Mouse (Mus musculus) MEL (cell line): ENCODE measurements around the gene 2310003L06Rik. TPM values are rescaled to one million over a fixed set of nuclear protein-coding genes. Genes with fewer than 3 reads are reported as not detected.

Experiments
- DNase-seq: peaks from one replicate; pipeline ENCODE4 v3.0.0; 2011; ENCODE audit warnings: low read depth, low spot score
- H3K27ac ChIP-seq: 2 replicates; pipeline ENCODE4 v1.5.1; 2012; ENCODE audit warnings: low read depth, mild to moderate bottlenecking, control low read depth, low read length, moderate library complexity; ENCODE audit not compliant: control insufficient read depth
- H3K27me3 ChIP-seq, 2 experiments: fragments of 150-350 bp in 1 of 2; sonication (generic) in 1 of 2; 2 replicates each; pipeline ENCODE4 v1.6.1; 2012; ENCODE audit warnings: low read length in 2 of 2, mild to moderate bottlenecking in 2 of 2, improper control_type of control experiment in 1 of 2, moderate library complexity in 1 of 2; ENCODE audit not compliant: insufficient read depth in 2 of 2, control insufficient read depth in 1 of 2
- H3K36me3 ChIP-seq, 2 experiments: 2 replicates each; pipeline ENCODE4 v1.6.1; 2012 to 2014; ENCODE audit warnings: low read length in 2 of 2, improper control_type of control experiment in 1 of 2, inconsistent platforms in 1 of 2, mild to moderate bottlenecking in 1 of 2; ENCODE audit not compliant: insufficient read depth in 2 of 2, control insufficient read depth in 1 of 2
- H3K4me1 ChIP-seq, 2 experiments: fragments of 150-350 bp in 1 of 2; sonication (generic) in 1 of 2; 2 replicates each; pipeline ENCODE4 v1.6.1; 2012; ENCODE audit warnings: low read length in 2 of 2, improper control_type of control experiment in 1 of 2, mild to moderate bottlenecking in 1 of 2; ENCODE audit not compliant: insufficient read depth in 2 of 2, control insufficient read depth in 1 of 2
- H3K4me3 ChIP-seq, 2 experiments: fragments of 150-350 bp in 1 of 2; sonication (generic) in 1 of 2; 2 replicates each; pipeline ENCODE4 v1.5.1; 2012; ENCODE audit warnings: low read depth in 2 of 2, low read length in 2 of 2, mild to moderate bottlenecking in 2 of 2, moderate library complexity in 2 of 2, control low read depth in 1 of 2, improper control_type of control experiment in 1 of 2; ENCODE audit not compliant: control insufficient read depth in 1 of 2, insufficient read depth in 1 of 2
- H3K79me2 ChIP-seq: 2 replicates; pipeline ENCODE4 v1.6.1; 2012; ENCODE audit warnings: mild to moderate bottlenecking, low read length, moderate library complexity; ENCODE audit not compliant: control insufficient read depth, poor library complexity, insufficient read depth
- H3K9ac ChIP-seq: 2 replicates; pipeline ENCODE4 v1.6.1; 2012; ENCODE audit warnings: low read depth, mild to moderate bottlenecking, control low read depth, low read length, moderate library complexity; ENCODE audit not compliant: control insufficient read depth, poor library complexity, severe bottlenecking
- H3K9me3 ChIP-seq: fragments of 150-350 bp; sonication (generic); replicated peaks from 2 replicates; pipeline ENCODE4 v1.6.1; 2012; ENCODE audit warnings: mild to moderate bottlenecking, low read length, improper control_type of control experiment, moderate library complexity; ENCODE audit not compliant: insufficient read depth
- BHLHE40 ChIP-seq: IDR thresholded peaks from 2 replicates; pipeline ENCODE4 v1.6.1; 2012; ENCODE audit warnings: low read depth, mild to moderate bottlenecking, inconsistent platforms, low read length, improper control_type of control experiment, borderline replicate concordance
- E2F4 ChIP-seq: IDR thresholded peaks from 2 replicates; pipeline ENCODE4 v1.6.1; 2011; ENCODE audit warnings: low read depth, low read length, improper control_type of control experiment, borderline replicate concordance
- ELF1 ChIP-seq: IDR thresholded peaks from 2 replicates; pipeline ENCODE4 v1.6.1; 2014; ENCODE audit warnings: low read depth, mild to moderate bottlenecking, inconsistent platforms, low read length, improper control_type of control experiment, moderate library complexity
- EP300 ChIP-seq, 2 experiments: IDR thresholded peaks; 2 replicates each; pipeline ENCODE4 v1.6.1; 2011; ENCODE audit warnings: improper control_type of control experiment in 2 of 2, low read length in 2 of 2, low read depth in 1 of 2, mild to moderate bottlenecking in 1 of 2
- ETS1 ChIP-seq: IDR thresholded peaks from 2 replicates; pipeline ENCODE4 v1.6.1; 2012; ENCODE audit warnings: low read depth, mild to moderate bottlenecking, inconsistent platforms, low read length, improper control_type of control experiment, moderate library complexity
- GATA1 ChIP-seq: IDR thresholded peaks from 2 replicates; pipeline ENCODE4 v1.6.1; 2011; ENCODE audit warnings: low read depth, low read length, improper control_type of control experiment
- HCFC1 ChIP-seq: IDR thresholded peaks from 2 replicates; pipeline ENCODE4 v1.6.1; 2012; ENCODE audit warnings: low read depth, mild to moderate bottlenecking, inconsistent platforms, low read length, improper control_type of control experiment, moderate library complexity
- JUND ChIP-seq: IDR thresholded peaks from 2 replicates; pipeline ENCODE4 v1.6.1; 2011; ENCODE audit warnings: low read depth, mild to moderate bottlenecking, improper control_type of control experiment, low read length
- MAFK ChIP-seq: IDR thresholded peaks from 2 replicates; pipeline ENCODE4 v1.6.1; 2011; ENCODE audit warnings: low read depth, mild to moderate bottlenecking, low read length, improper control_type of control experiment, borderline replicate concordance
- MEF2A ChIP-seq: IDR thresholded peaks from 2 replicates; pipeline ENCODE4 v1.6.1; 2014; ENCODE audit warnings: low read depth, mild to moderate bottlenecking, inconsistent platforms, low read length, improper control_type of control experiment; ENCODE audit not compliant: poor library complexity, insufficient replicate concordance, severe bottlenecking; ENCODE audit errors: extremely low read depth
- MXI1 ChIP-seq: IDR thresholded peaks from 2 replicates; pipeline ENCODE4 v1.6.1; 2011; ENCODE audit warnings: mild to moderate bottlenecking, low read depth, low read length, improper control_type of control experiment
- MYB ChIP-seq: IDR thresholded peaks from 2 replicates; pipeline ENCODE4 v1.6.1; 2011; ENCODE audit warnings: mild to moderate bottlenecking, low read depth, low read length, improper control_type of control experiment
- NRF1 ChIP-seq: IDR thresholded peaks from 2 replicates; pipeline ENCODE4 v1.6.1; 2014; ENCODE audit warnings: low read depth, mild to moderate bottlenecking, inconsistent platforms, low read length, improper control_type of control experiment, moderate library complexity; ENCODE audit not compliant: poor library complexity, insufficient read depth, severe bottlenecking
- POLR2A ChIP-seq, 2 experiments: IDR thresholded peaks; 2 replicates each; pipeline ENCODE4 v1.6.1; 2011 to 2012; ENCODE audit warnings: low read length in 2 of 2, mild to moderate bottlenecking in 2 of 2, control low read depth in 1 of 2, improper control_type of control experiment in 1 of 2, low read depth in 1 of 2, moderate library complexity in 1 of 2; ENCODE audit not compliant: control insufficient read depth in 1 of 2, insufficient read depth in 1 of 2, poor library complexity in 1 of 2
- SMC3 ChIP-seq: IDR thresholded peaks from 2 replicates; pipeline ENCODE4 v1.6.1; 2011; ENCODE audit warnings: low read depth, low read length, improper control_type of control experiment
- TAL1 ChIP-seq: IDR thresholded peaks from 2 replicates; pipeline ENCODE4 v1.6.1; 2012; ENCODE audit warnings: mild to moderate bottlenecking, inconsistent platforms, low read length, moderate library complexity, mixed read lengths
- TCF12 ChIP-seq: IDR thresholded peaks from 2 replicates; pipeline ENCODE4 v1.6.1; 2014; ENCODE audit warnings: low read depth, mild to moderate bottlenecking, inconsistent platforms, low read length, improper control_type of control experiment, moderate library complexity
- ZC3H11A ChIP-seq: IDR thresholded peaks from 2 replicates; pipeline ENCODE4 v1.6.1; 2012; ENCODE audit warnings: low read depth, mild to moderate bottlenecking, inconsistent platforms, low read length, improper control_type of control experiment
- ZKSCAN1 ChIP-seq: IDR thresholded peaks from 2 replicates; pipeline ENCODE4 v1.6.1; 2012; ENCODE audit warnings: low read depth, mild to moderate bottlenecking, inconsistent platforms, low read length, improper control_type of control experiment, moderate library complexity
- ZNF384 ChIP-seq: IDR thresholded peaks from 2 replicates; pipeline ENCODE4 v1.6.1; 2012; ENCODE audit warnings: low read depth, mild to moderate bottlenecking, inconsistent platforms, low read length, improper control_type of control experiment
- polyA plus RNA-seq, 2 experiments: library from polyadenylated mRNA; stranded (reverse) in 1 of 2; unstranded in 1 of 2; fragments of >175 nt in 1 of 2; fragments of >200 nt in 1 of 2; gene quantifications; 2 replicates each; pipeline versions ENCODE4 v1.2.1 to v1.2.4; 2012; ENCODE audit warnings: low replicate concordance in 2 of 2, low read depth in 1 of 2; ENCODE audit not compliant: insufficient read length in 2 of 2, insufficient read depth in 1 of 2, missing spikeins in 1 of 2
- total RNA-seq: library from RNA; depleted of rRNA; stranded (reverse); fragments of 300-350 nt; gene quantifications from 2 replicates; pipeline ENCODE4 v1.2.3, GENCODE M21; 2012; rRNA removed

2310003L06Rik gene
- total and polyA plus RNA-seq, 3 experiments: not detected

GRCm38 (mm10) chr5:88002249-88002648, 33.0 kb downstream of the 2310003L06Rik start, which contains the start of gene Smr3a:
Gene Smr3a, plus strand, starts transcription at chr5:88002549.
- no peaks in the 10 kb centered on the region for H3K36me3 ChIP-seq
- H3K79me2 ChIP-seq: no peaks in the 10 kb centered on the region

GRCm38 (mm10) chr5:88005241-88005640, 36.0 kb downstream of the 2310003L06Rik start:
- no peak overlapping the region for H3K9ac ChIP-seq
- no peaks in the 10 kb centered on the region for H3K4me1 ChIP-seq
- TF ChIP-seq MYB (no peak), HCFC1 (no peak), E2F4 (no peak), ZC3H11A (no peak), ZNF384 (no peak), BHLHE40 (no peak), POLR2A (IDR thresholded peaks at IDR 0.05; ENCODE audit: control insufficient read depth in 1 of 2, insufficient read depth in 1 of 2, low read depth in 1 of 2, low read length in 2 of 2, poor library complexity in 1 of 2) (no peak), MEF2A (no peak), GATA1 (no peak), MXI1 (no peak), TAL1 (no peak), TCF12 (no peak), MAFK (no peak), NRF1 (no peak), SMC3 (no peak), JUND (no peak), ETS1 (no peak)
- no peaks in the 10 kb centered on the region for H3K79me2 ChIP-seq
- H3K27ac ChIP-seq: no peak overlapping the region
- no peaks in the 10 kb centered on the region for H3K36me3 ChIP-seq
- DNase-seq: no peak
- no peak overlapping the region for H3K4me3 ChIP-seq
- no peaks in the 10 kb centered on the region for H3K9me3 ChIP-seq
- no peaks in the 10 kb centered on the region for H3K27me3 ChIP-seq

More at GRCm38 (mm10) chr5:88002249-88002648, 33.0 kb downstream of the 2310003L06Rik start, which contains the start of gene Smr3a:
- Histone ChIP-seq H3K4me3 (no peak within 1 kb of the TSS), H3K27me3 (no peaks in the 10 kb centered on the region), H3K9me3 (no peaks in the 10 kb centered on the region), H3K27ac (no peak within 1 kb of the TSS), H3K4me1 (no peaks in the 10 kb centered on the region), H3K9ac (no peak within 1 kb of the TSS)
- TF ChIP-seq HCFC1: no peak
- no peak for TF ChIP-seq ELF1
- no peak for TF ChIP-seq ZKSCAN1
- TF ChIP-seq TAL1: no peak
- no peak for TF ChIP-seq EP300 (IDR thresholded peaks at IDR 0.05; ENCODE audit: low read depth in 1 of 2, low read length in 2 of 2)
- TF ChIP-seq GATA1: no peak
- no peak for TF ChIP-seq JUND
- DNase-seq: no peak

Other genes starting within 250 kb of the 2310003L06Rik start
- not detected in 2 replicates for gene Csn1s2a, start 194.9 kb upstream of the 2310003L06Rik start, total RNA-seq
- not detected for gene Csn1s2a, start 194.9 kb upstream of the 2310003L06Rik start, polyA plus RNA-seq
- gene Csn1s2b, start 161.4 kb upstream of the 2310003L06Rik start, total RNA-seq: not detected in 2 replicates
- gene Csn1s2b, start 161.4 kb upstream of the 2310003L06Rik start, polyA plus RNA-seq: not detected
- not detected in 2 replicates for gene Prr27, start 143.8 kb upstream of the 2310003L06Rik start, total RNA-seq
- not detected for gene Prr27, start 143.8 kb upstream of the 2310003L06Rik start, polyA plus RNA-seq
- gene Odam, start 84.4 kb upstream of the 2310003L06Rik start, total RNA-seq: not detected in 2 replicates
- not detected for gene Odam, start 84.4 kb upstream of the 2310003L06Rik start, polyA plus RNA-seq
- not detected in 2 replicates for gene Csn3, start 43.9 kb upstream of the 2310003L06Rik start, total RNA-seq
- gene Csn3, start 43.9 kb upstream of the 2310003L06Rik start, polyA plus RNA-seq: not detected
- not detected in 2 replicates for gene Gm28434, start 58 bp downstream of the 2310003L06Rik start, total RNA-seq
- not detected for gene Gm28434, start 58 bp downstream of the 2310003L06Rik start, polyA plus RNA-seq
- gene Cabs1, start 10.0 kb downstream of the 2310003L06Rik start, total RNA-seq: not detected in 2 replicates
- gene Cabs1, start 10.0 kb downstream of the 2310003L06Rik start, polyA plus RNA-seq: not detected
- not detected in 2 replicates for gene Smr3a, start 33.1 kb downstream of the 2310003L06Rik start, total RNA-seq
- not detected for gene Smr3a, start 33.1 kb downstream of the 2310003L06Rik start, polyA plus RNA-seq
- not detected in 2 replicates for gene Smr2, start 117.1 kb downstream of the 2310003L06Rik start, total RNA-seq
- not detected for gene Smr2, start 117.1 kb downstream of the 2310003L06Rik start, polyA plus RNA-seq
- gene Gm11116, start 142.1 kb downstream of the 2310003L06Rik start, total RNA-seq: not detected in 2 replicates
- gene Gm11116, start 142.1 kb downstream of the 2310003L06Rik start, polyA plus RNA-seq: not detected
- gene Gm11115, start 184.6 kb downstream of the 2310003L06Rik start, total RNA-seq: not detected in 2 replicates
- not detected for gene Gm11115, start 184.6 kb downstream of the 2310003L06Rik start, polyA plus RNA-seq